Mouse (Mus musculus) spleen, postnatal 36 days (tissue): ENCODE data around the gene Olfr981.
"Not testable (repeated sequence)": the region's sequence is repeated elsewhere in the genome, so short reads cannot be mapped to it uniquely, and the experiment has no call there.

Source experiments
- DNase-seq, 2 experiments: peaks; one replicate each; pipeline ENCODE4 v3.0.0; 2022; ENCODE audit warnings: low spot score in 2 of 2, mixed read lengths in 1 of 2

The Olfr981 gene

GRCm38 (mm10) chr9:40021164-40021563 lies at the start of gene Olfr981:
Olfr981 (plus strand) TSS chr9:40021464.
- no peak for DNase-seq

- DNase-seq, result not testable (repeated sequence)
Observed at GRCm38 (mm10) chr9:39976581-39977145, 44.6 kb upstream of the Olfr981 start.

DNA sequence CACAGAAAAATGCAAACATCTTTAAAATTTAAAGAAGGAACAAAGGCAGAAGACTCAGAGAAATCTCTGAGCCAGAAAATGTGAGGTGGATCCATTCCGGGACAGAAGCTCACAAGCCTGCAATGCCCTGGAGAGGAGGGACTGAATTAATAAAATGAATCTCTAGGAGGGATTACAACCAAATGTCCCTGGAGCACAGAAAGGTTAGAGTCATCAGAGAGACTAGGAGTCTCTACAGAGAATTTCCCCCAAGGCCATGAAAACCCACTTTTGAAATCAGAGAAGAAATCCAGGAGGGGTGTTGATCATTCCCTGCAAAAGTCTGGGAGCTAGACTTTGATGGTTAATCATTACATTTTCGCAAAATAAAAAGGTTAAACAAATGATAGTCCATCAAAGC lies 29.5 kb upstream of the Olfr981 start, which contains the start of gene Olfr978:
Gene Olfr978 (plus strand): TSS at position 301 of the 400 bp plus-strand sequence.
- no peak for DNase-seq

DNA sequence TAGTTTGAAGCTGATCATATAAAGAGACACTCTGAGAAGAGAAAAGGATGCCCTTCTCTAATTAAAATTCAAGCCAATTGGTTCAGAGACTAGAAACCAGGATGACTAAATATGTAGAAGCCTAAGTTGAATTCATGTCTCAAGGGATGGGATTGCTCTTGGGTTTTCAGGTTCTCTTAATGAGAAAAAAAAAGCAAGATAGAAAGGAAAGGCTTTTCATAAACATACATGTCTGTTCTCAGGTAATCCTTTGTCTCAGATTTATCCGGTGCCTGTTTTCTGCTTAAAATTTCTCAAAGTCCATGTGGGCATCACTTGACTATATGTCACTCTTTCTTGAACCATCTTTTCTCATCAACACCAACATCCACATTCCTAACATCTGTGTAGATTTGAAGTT lies 17.9 kb upstream of the Olfr981 start, which contains the start of gene Olfr979:
Gene Olfr979 (minus strand): TSS at position 101 of the 400 bp plus-strand sequence.
- no peak for DNase-seq

DNA sequence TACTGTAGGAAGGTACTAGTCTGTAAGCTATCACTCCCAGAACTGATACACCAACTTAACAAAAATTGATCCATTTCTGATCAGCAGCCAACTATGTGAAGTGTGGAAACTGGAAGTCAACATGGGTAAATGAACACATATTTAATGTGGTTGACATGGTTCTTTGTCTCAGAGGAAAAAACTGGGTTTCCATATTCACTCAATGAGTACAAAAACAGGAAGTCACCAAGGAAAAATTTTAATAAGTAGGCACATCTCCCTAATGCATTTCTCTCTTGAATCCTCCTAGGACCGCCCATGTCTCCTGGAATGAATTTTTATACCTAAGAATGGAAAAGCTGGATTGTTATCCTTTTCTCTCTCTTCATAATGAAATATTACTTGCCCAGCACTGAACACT lies 11.8 kb upstream of the Olfr981 start, which contains the start of gene Olfr980:
Gene Olfr980 (minus strand): TSS at position 101 of the 400 bp plus-strand sequence.
- no peak for DNase-seq

DNA sequence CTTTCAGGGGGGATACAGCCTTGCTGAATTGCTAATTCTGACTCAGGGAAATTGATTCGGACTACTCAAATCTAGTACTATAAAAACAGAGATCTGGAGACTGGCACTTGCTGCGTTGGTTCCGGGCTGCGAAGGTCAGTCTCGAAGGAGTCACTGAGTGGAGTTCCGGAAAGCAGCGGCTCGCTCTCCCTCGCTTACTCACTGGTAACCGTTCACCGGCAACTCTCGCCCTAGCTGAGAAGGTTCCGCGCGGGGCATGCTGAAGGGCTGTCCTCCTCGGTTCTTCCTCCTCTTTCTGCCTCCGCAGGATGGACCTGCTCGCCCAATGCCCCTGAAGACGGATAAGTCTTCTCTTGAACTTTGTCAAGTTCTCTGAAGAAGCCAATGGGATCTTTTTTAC lies 28.9 kb downstream of the Olfr981 start:
- DNase-seq, result no peak

- no peak for DNase-seq
Observed at GRCm38 (mm10) chr9:40073529-40073928, 52.3 kb downstream of the Olfr981 start, which contains the start of gene Olfr982. Olfr982 (plus strand) TSS chr9:40073829.
